Mouse (Mus musculus): ENCODE measurements around the gene Ttc41.

Ttc41 gene

GRCm38 (mm10) chr10:86744306-86744705 is 38.7 kb downstream of the Ttc41 start:
- no peak for DNase-seq (ENCODE audit: extremely low read depth, low read depth)

GRCm38 (mm10) chr10:86755816-86756502 is 50.3 kb downstream of the Ttc41 start:
- DNase-seq (ENCODE audit: extremely low read depth, low read depth), result no peak

- DNase-seq (ENCODE audit: extremely low read depth, low read depth), result no peak
Measured at GRCm38 (mm10) chr10:86757724-86758123, 52.1 kb downstream of the Ttc41 start.

- DNase-seq (ENCODE audit: extremely low read depth, low read depth), result no peak
Measured at GRCm38 (mm10) chr10:86758211-86758610, 52.6 kb downstream of the Ttc41 start.

GRCm38 (mm10) chr10:86761236-86761635 is 55.6 kb downstream of the Ttc41 start:
- no peak for DNase-seq (ENCODE audit: extremely low read depth, low read depth)

- no peak for DNase-seq (ENCODE audit: extremely low read depth, low read depth)
Measured at GRCm38 (mm10) chr10:86761722-86762383, 56.2 kb downstream of the Ttc41 start.

GRCm38 (mm10) chr10:86762384-86762730 is 56.7 kb downstream of the Ttc41 start:
- no peak for DNase-seq (ENCODE audit: extremely low read depth, low read depth)

- DNase-seq (ENCODE audit: extremely low read depth, low read depth), result no peak
Measured at GRCm38 (mm10) chr10:86763672-86764071, 58.1 kb downstream of the Ttc41 start, which contains the start of gene Gm49358. TSS of gene Gm49358 (plus strand) at chr10:86763972.

GRCm38 (mm10) chr10:86765344-86765966 is 59.8 kb downstream of the Ttc41 start:
- no peak for DNase-seq (ENCODE audit: extremely low read depth, low read depth)

GRCm38 (mm10) chr10:86769216-86769615 is 63.6 kb downstream of the Ttc41 start:
- DNase-seq (ENCODE audit: extremely low read depth, low read depth), result no peak

GRCm38 (mm10) chr10:86769797-86770196 is 64.2 kb downstream of the Ttc41 start:
- DNase-seq (ENCODE audit: extremely low read depth, low read depth), result no peak

GRCm38 (mm10) chr10:86771701-86772100 is 66.1 kb downstream of the Ttc41 start:
- DNase-seq (ENCODE audit: extremely low read depth, low read depth), result no peak

- peak; percentile 80 for DNase-seq (ENCODE audit: extremely low read depth, low read depth)
Measured at GRCm38 (mm10) chr10:86772231-86772631, 66.6 kb downstream of the Ttc41 start.

- DNase-seq (ENCODE audit: extremely low read depth, low read depth), result no peak
Measured at GRCm38 (mm10) chr10:86773360-86773759, 67.7 kb downstream of the Ttc41 start.

- DNase-seq (ENCODE audit: extremely low read depth, low read depth), result no peak
Measured at GRCm38 (mm10) chr10:86776281-86776680, 70.7 kb downstream of the Ttc41 start.

GRCm38 (mm10) chr10:86777614-86778319 is 72.2 kb downstream of the Ttc41 start:
- DNase-seq (ENCODE audit: extremely low read depth, low read depth), result peak; percentile 45

- DNase-seq (ENCODE audit: extremely low read depth, low read depth), result peak; percentile 85
Measured at GRCm38 (mm10) chr10:86778398-86779116, 72.9 kb downstream of the Ttc41 start, which contains the start of gene Nt5dc3. TSS of gene Nt5dc3 (plus strand) at chr10:86779005.

- DNase-seq (ENCODE audit: extremely low read depth, low read depth), result no peak
Measured at GRCm38 (mm10) chr10:86779117-86779755, 73.6 kb downstream of the Ttc41 start.

GRCm38 (mm10) chr10:86779816-86780500 is 74.3 kb downstream of the Ttc41 start:
- DNase-seq (ENCODE audit: extremely low read depth, low read depth), result no peak

- no peak for DNase-seq (ENCODE audit: extremely low read depth, low read depth)
Measured at GRCm38 (mm10) chr10:86781641-86782040, 76.0 kb downstream of the Ttc41 start.

Measured in MEL-GATA-1-ER (cell line).